Mouse (Mus musculus) thymus, adult 2 months (tissue): ENCODE results near the gene Tst. TPM values are rescaled to one million over a fixed set of nuclear protein-coding genes. Genes with fewer than 3 reads are reported as not detected.
A peak's percentile ranks its signal among the peaks of the same experiment; 100 is the strongest.

Experiments used
- DNase-seq: peaks from one replicate; pipeline ENCODE4 v3.0.0; 2021
- H3K27ac ChIP-seq: fragments of 200-500 bp; 2 replicates; pipeline ENCODE4 v1.5.1; 2012; ENCODE audit warnings: low read length, control low read depth; ENCODE audit not compliant: control insufficient read depth, insufficient read depth
- H3K27me3 ChIP-seq: fragments of 200-500 bp; 2 replicates; pipeline ENCODE4 v1.6.1; 2012; ENCODE audit warnings: mild to moderate bottlenecking, low read length, moderate library complexity, mixed read lengths; ENCODE audit not compliant: control insufficient read depth, insufficient read depth
- H3K36me3 ChIP-seq: fragments of 200-500 bp; 2 replicates; pipeline ENCODE4 v1.6.1; 2012; ENCODE audit warnings: mild to moderate bottlenecking, low read length, moderate library complexity; ENCODE audit not compliant: control insufficient read depth, insufficient read depth
- H3K4me1 ChIP-seq: fragments of 200-500 bp; replicated peaks from 2 replicates; pipeline ENCODE4 v1.6.1; 2012; ENCODE audit warnings: low read length; ENCODE audit not compliant: control insufficient read depth, insufficient read depth
- H3K4me3 ChIP-seq: fragments of 200-500 bp; 2 replicates; pipeline ENCODE4 v1.5.1; 2012; ENCODE audit warnings: mild to moderate bottlenecking, low read length, control low read depth, moderate library complexity; ENCODE audit not compliant: control insufficient read depth, insufficient read depth
- CTCF ChIP-seq: fragments of 200-500 bp; IDR thresholded peaks from 2 replicates; pipeline ENCODE4 v1.5.1; 2012; ENCODE audit warnings: mild to moderate bottlenecking, control low read depth, low read length, moderate library complexity, borderline replicate concordance; ENCODE audit not compliant: control insufficient read depth, poor library complexity, insufficient read depth; ENCODE audit errors: extremely low read depth
- POLR2A ChIP-seq: fragments of 200-500 bp; IDR thresholded peaks from 2 replicates; pipeline ENCODE4 v1.6.1; 2012; ENCODE audit warnings: mild to moderate bottlenecking, low read length, control low read depth, moderate library complexity; ENCODE audit not compliant: control insufficient read depth, poor library complexity, insufficient read depth; ENCODE audit errors: extremely low read depth
- WGBS: fragments of 180-500 bp; shearing (Covaris S2); methylation state at CpG from one replicate; pipeline ENCODE4 v1.1.7; 2018; 5-methylcytosine and 5-hydroxymethylcytosine counted together
- polyA plus RNA-seq: library from polyadenylated mRNA; depleted of rRNA; stranded (reverse); fragments of >200 nt; gene quantifications from 2 replicates; pipeline ENCODE4 v1.2.3, GENCODE M21; 2012

The Tst gene
- polyA plus RNA-seq, 1 experiment: 58.0 TPM

DNA sequence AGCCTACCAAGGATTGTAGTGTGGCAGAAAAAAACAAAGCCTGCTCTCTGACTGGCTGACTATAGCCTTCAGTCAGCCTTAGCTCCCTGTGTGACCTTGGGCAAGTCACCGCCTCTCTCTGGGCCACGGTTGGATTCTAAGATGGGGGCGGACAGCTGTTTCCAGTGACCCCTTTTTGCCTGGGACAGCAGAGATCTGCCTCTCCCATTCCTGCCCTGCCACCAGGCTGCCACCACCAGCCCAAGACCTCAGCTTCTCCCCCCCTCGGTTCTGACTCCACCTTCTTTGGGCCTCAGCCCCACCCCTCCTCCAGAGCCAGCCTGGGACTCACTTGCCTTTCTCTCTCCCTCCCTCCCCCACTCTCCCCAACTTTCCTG is 32.3 kb upstream of the Tst start:
- WGBS: 73% methylated on average over 4 of the region's 4 CpGs

DNA sequence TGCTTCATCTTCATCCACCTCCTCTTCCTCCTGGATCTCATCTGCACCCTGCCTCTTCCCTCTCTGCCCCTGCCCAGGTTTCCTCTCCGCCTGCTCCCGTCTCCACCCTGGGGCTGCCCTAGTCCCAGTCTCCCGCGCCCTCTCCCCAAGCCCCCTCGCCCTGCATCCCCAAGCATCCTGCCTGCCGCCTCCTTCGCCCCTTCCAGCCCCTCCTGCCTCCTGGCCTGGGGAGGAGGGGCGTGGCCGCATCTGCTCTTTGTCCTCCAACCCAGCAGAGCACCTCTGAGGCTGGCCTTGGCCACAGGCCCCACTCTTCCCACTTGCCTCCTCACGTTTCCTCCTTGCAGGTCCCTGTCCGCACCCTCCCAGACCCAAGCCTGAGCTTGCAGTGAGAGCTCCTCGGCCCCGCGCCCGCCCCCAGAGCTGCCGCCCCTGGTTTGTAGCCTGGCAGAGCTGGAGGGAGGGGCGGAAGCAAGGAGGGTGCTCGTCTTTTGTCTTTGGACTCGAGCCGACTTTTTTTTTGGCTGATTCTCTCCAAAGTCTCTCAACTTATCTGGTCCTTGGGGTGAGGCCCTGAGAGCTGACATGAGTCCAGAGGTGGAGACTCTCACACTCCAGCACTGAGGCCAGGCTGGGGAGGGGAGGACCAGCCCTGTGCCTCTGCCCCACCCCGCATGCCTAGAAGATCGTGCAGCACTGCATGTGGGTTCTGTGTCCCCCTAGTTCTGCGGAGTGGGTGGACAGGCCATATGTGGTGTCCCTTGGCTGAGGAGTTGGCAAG is 31.7 kb upstream of the Tst start:
- WGBS: 90% methylated on average over 23 of the region's 23 CpGs
- Histone ChIP-seq H3K27me3 (no peaks in the 10 kb centered on the region), H3K27ac (no peak overlapping the region)

More for the DNA sequence above, 32.3 kb upstream of the Tst start:
- no peak for DNase-seq
- Histone ChIP-seq H3K4me3 (no peak overlapping the region), H3K36me3 (no peaks in the 10 kb centered on the region), H3K27me3 (no peaks in the 10 kb centered on the region), H3K27ac (no peak overlapping the region), H3K4me1 (peaks cover 23% of the 10 kb centered on the region)
- TF ChIP-seq POLR2A: no peak
- TF ChIP-seq CTCF: no peak

DNA sequence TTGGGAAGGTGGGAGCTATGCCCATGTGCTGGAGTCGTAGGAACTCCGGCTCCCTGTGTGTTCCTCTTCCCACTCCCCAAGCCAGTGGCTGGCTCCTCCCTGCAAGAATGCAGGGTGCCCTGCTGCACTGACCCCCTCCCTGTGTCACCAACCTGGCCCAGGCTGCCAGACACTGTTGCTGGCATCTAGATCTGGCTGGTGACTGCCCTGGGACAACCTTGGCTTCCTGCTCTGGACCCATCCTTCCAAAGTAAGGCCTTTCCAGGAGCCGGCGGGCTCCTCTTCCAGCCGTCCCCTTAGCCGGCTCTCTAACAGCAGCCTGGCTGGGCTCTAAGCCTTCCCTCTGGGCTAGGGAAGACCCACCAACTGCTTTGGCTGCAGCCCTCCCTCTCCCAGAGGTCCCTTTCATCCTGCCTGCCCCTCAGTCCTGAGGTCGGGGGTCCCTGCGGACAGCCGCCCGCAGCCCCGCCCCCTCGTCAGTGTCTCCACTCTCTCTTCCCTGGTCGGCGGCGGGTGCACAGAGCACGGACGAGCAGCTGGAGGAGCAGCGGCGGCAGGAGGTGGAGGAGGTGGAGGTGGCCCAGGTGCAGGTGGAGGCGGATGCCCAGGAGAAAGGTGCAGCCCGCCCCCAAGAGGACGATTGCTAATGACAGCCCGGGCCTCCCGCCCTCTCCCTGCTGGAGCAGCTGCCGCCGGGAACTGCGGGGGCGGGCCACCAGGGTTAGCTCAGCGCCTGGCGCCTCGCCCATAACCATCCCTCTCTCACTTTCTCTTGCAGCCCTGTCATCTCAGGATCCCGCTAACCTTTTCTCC is 30.9 kb upstream of the Tst start:
- no peaks in the 10 kb centered on the region for H3K36me3 ChIP-seq
- no peaks in the 10 kb centered on the region for H3K27me3 ChIP-seq
- whole genome bisulfite sequencing: 81% methylated on average over 32 of the region's 32 CpGs
- H3K4me3 ChIP-seq: no peak overlapping the region
- TF ChIP-seq POLR2A: no peak
- TF ChIP-seq CTCF: no peak
- no peak overlapping the region for H3K27ac ChIP-seq
- no peak for DNase-seq
- peaks cover 23% of the 10 kb centered on the region for H3K4me1 ChIP-seq

More for the DNA sequence above, 31.7 kb upstream of the Tst start:
- Histone ChIP-seq H3K4me1 (peaks cover 23% of the 10 kb centered on the region), H3K4me3 (no peak overlapping the region), H3K36me3 (no peaks in the 10 kb centered on the region)
- DNase-seq: no peak
- no peak for TF ChIP-seq POLR2A
- no peak for TF ChIP-seq CTCF

DNA sequence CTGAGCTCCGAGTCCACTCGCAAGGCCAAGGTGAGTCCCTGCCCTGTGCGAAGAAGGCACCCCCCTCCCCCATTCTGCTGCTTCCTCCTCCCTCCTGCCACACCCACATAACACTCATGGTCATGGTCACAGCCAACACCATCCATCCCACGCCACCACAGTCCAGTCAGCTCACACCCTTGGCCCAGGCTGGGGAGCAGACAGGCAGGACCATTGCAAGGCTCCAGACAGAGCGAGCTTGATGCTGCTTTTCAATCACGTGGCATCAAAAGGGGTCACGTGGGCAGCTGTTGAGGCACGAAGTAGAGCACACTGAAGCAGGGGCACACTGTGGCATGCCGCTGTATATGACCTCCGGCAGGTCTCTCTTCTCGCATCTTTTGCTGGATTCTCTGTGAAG is 30.0 kb upstream of the Tst start:
- H3K27ac ChIP-seq: no peak overlapping the region
- 94% methylated on average over 11 of the region's 11 CpGs for WGBS
- H3K27me3 ChIP-seq: no peaks in the 10 kb centered on the region
- H3K36me3 ChIP-seq: no peaks in the 10 kb centered on the region
- TF ChIP-seq POLR2A (no peak), CTCF (no peak)
- no peak overlapping the region for H3K4me3 ChIP-seq
- no peak for DNase-seq
- H3K4me1 ChIP-seq: peaks cover 15% of the 10 kb centered on the region

DNA sequence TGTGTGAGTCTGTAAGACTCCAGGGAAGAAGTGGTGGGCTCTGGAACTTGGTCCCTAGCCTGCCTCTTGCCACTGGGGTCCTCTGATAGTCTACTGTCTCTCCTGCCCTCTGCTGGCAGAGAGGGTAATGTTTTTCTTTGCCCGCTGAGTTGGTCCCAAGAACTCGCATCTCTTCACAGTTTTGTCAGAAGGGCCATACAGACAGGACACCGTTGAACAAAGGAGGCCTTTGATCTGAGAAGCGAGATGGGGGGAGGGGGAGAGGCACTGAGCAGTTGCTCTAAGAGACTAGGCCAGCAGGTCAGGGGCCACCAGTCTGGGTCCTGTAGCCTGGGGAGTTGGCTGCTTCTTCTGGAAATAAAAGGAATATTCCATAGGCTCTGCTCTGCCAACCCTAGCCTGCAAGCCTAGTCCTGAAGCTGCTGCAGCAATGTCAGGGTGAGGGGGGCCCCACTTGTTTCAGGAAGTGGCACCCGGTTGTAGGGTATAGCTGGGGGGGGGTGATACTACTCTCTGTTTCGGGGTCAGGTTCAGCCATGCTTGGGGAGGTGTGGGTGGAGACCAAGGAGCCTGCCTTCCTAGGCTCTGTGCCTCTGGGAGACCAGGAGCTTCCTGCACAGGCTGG is 29.3 kb upstream of the Tst start:
- H3K4me1 ChIP-seq: peaks cover 15% of the 10 kb centered on the region
- no peaks in the 10 kb centered on the region for H3K36me3 ChIP-seq
- no peak overlapping the region for H3K27ac ChIP-seq
- WGBS: 42% methylated on average over 6 of the region's 6 CpGs
- no peak overlapping the region for H3K4me3 ChIP-seq
- TF ChIP-seq CTCF (no peak; the same call in 1 of the 2 replicates), POLR2A (no peak)
- H3K27me3 ChIP-seq: no peaks in the 10 kb centered on the region
- peak; percentile 47 for DNase-seq

DNA sequence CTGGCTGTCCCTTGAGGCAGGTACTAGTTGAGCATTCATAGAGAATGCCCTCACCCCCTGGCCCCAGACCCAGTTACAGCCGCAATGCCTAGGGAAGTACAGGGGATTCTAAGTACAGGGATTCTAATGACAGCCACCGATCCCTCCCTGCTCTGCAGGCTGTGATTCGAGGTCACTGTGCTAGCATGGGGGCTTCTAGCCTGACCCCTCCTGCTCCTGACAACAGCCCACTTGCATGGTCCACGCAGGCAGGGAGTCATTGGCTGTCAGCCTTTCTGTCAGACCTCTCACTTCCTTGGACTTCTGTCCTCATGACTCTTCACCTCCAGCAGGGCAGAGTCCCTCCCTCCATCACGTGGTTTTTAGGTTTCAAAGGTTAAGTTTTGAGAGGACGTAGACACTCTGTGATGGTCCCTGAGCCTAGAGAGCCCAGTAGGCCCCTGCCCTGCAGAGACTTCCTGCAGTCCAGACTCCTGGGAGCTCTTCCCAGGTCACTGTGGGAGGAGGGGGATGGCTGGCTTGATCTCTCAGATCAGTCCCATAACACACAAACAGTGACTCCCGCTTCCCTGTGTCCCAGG is 25.9 kb upstream of the Tst start:
- 86% methylated on average over 7 of the region's 7 CpGs for WGBS
- no peak for DNase-seq

More for the DNA sequence above, 25.9 kb upstream of the Tst start:
- no peaks in the 10 kb centered on the region; the same call in 1 of the 2 replicates for H3K27me3 ChIP-seq
- TF ChIP-seq CTCF (no peak), POLR2A (no peak)
- H3K4me1 ChIP-seq: peaks cover 22% of the 10 kb centered on the region
- H3K27ac ChIP-seq: no peak overlapping the region
- H3K36me3 ChIP-seq: no peaks in the 10 kb centered on the region
- no peak overlapping the region for H3K4me3 ChIP-seq
